Mouse (Mus musculus): ENCODE measurements around the gene Elmo3. TPM values are rescaled to one million over a fixed set of nuclear protein-coding genes. Genes with fewer than 3 reads are reported as not detected.

Elmo3 gene
- polyA plus RNA-seq, 1 experiment from 2014 or later: 18.3 TPM

GRCm38 (mm10) chr8:105294776-105295175 is 10.6 kb upstream of the Elmo3 start:
- Histone ChIP-seq H3K9ac (no peak overlapping the region), H3K27ac (no peak overlapping the region), H3K9me3 (no peaks in the 10 kb centered on the region), H3K4me1 (replicated peaks) (peaks cover 22% of the 10 kb centered on the region), H3K36me3 (peaks cover under 1% of the 10 kb centered on the region; the same call in 1 of the 2 replicates), H3K4me2 (replicated peaks) (0 out of 2 replicates have a peak overlapping the region, but pooled peaks have one; percentile 19), H3K4me3 (replicated peaks) (no peak overlapping the region), H3K27me3 (replicated peaks) (peaks cover 11% of the 10 kb centered on the region)
- no peak for ATAC-seq
- WGBS: 68% methylated on average over 9 of the region's 9 CpGs

DNA sequence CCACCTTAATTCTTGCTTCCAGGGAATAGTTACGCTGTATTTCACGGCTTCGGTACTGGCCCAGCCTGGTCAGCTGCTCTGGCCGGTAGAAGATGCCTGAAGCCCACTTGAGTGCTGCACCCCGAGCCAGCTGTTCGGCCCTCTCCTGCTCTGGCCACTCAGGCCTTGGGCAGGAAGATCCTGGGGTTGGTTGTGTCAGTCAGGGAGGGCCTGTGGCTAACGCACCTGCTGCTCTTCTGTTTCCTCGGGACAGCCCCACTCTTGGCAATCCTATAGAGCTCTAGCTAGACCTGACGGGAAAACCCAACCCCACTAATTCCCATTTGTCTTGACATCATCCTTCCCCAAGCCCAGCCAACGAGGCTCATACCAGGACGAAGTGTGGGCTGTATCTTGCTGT is 10.1 kb upstream of the Elmo3 start:
- peak overlapping the region; percentile 19; the same call in 1 of the 2 replicates for H3K4me2 ChIP-seq (replicated peaks)
- H3K27ac ChIP-seq: no peak overlapping the region
- H3K36me3 ChIP-seq: peaks cover 5% of the 10 kb centered on the region
- 72% methylated on average over 11 of the region's 11 CpGs for WGBS
- H3K9me3 ChIP-seq: no peaks in the 10 kb centered on the region
- H3K9ac ChIP-seq: no peak overlapping the region
- no peak for ATAC-seq
- H3K27me3 ChIP-seq (replicated peaks): peaks cover 6% of the 10 kb centered on the region
- H3K4me3 ChIP-seq (replicated peaks): no peak overlapping the region
- H3K4me1 ChIP-seq (replicated peaks): peaks cover 19% of the 10 kb centered on the region

- Histone ChIP-seq H3K4me1 (replicated peaks) (peaks cover 13% of the 10 kb centered on the region), H3K9ac (0 out of 2 replicates have a peak within 1 kb of the TSS, but pooled peaks have one; percentile 31), H3K27me3 (replicated peaks) (no peaks in the 10 kb centered on the region), H3K4me2 (replicated peaks) (peak within 1 kb of the TSS; percentile 85), H3K36me3 (peaks cover 13% of the 10 kb centered on the region), H3K4me3 (replicated peaks) (peak within 1 kb of the TSS; percentile 92), H3K27ac (no peak within 1 kb of the TSS), H3K9me3 (no peaks in the 10 kb centered on the region)
- no peak for ATAC-seq
- WGBS: 60% methylated on average over 11 of the region's 11 CpGs
These were observed 9.4 kb upstream of the Elmo3 start, which contains the start of gene Exoc3l for GRCm38 (mm10) chr8:105295895-105296573. TSS of gene Exoc3l (minus strand) at chr8:105296101.

DNA sequence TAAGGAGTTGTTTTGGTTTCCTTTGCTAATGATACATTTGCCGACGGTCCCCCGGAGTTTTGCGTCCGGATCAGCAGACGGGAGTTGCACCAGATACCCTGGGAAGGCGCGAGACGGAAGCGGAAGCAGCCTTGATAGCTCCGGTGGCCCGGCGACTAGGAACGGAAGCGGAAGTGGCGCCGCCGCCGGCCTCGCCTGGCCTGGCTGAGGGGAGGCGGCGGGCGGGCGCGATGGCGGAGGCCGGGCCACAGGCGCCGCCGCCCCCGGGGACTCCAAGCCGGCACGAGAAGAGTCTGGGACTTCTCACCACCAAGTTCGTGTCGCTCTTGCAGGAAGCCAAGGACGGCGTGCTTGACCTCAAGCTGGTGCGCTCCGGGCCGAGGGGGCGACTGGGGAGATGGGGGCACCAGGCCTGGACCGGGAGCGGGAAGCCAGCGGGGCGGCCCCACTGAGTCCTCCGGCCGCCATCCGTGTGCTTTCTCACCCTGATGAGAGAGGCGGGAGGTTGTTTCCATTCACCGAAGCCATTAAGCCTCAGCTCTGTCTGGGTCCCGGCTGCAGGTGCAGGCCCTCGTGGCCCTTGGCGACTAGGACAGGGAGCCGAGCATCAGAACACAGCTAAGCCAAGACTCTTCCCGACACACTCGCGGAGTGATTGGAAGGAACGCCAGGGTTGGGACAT is 7.7 kb upstream of the Elmo3 start, which contains the start of gene E2f4:
TSS of gene E2f4 (plus strand) at position 153 of the 682 bp plus-strand sequence.
- H3K4me3 ChIP-seq (replicated peaks): peak within 1 kb of the TSS; percentile 92
- ATAC-seq: peak; percentile 93
- WGBS: under 1% methylated on average over 58 of the region's 58 CpGs
- H3K27me3 ChIP-seq (replicated peaks): no peaks in the 10 kb centered on the region
- peaks cover 24% of the 10 kb centered on the region for H3K36me3 ChIP-seq
- H3K4me2 ChIP-seq (replicated peaks): peak within 1 kb of the TSS; percentile 85
- peaks cover 13% of the 10 kb centered on the region for H3K4me1 ChIP-seq (replicated peaks)
- peak within 1 kb of the TSS; percentile 54 for H3K27ac ChIP-seq
- no peaks in the 10 kb centered on the region for H3K9me3 ChIP-seq
- peak within 1 kb of the TSS; percentile 85 for H3K9ac ChIP-seq

- Histone ChIP-seq H3K4me2 (replicated peaks) (peak overlapping the region; percentile 85), H3K36me3 (peaks cover 29% of the 10 kb centered on the region), H3K9ac (peak overlapping the region; percentile 85), H3K27ac (no peak overlapping the region), H3K9me3 (no peaks in the 10 kb centered on the region), H3K4me3 (replicated peaks) (peak overlapping the region; percentile 92), H3K4me1 (replicated peaks) (peaks cover 13% of the 10 kb centered on the region), H3K27me3 (replicated peaks) (no peaks in the 10 kb centered on the region)
- ATAC-seq: no peak
- 52% methylated on average over 18 of the region's 18 CpGs for WGBS
These were observed 6.8 kb upstream of the Elmo3 start for GRCm38 (mm10) chr8:105298351-105299252.

GRCm38 (mm10) chr8:105299962-105300361 is 5.4 kb upstream of the Elmo3 start:
- Histone ChIP-seq H3K9ac (no peak overlapping the region), H3K4me1 (replicated peaks) (peaks cover 25% of the 10 kb centered on the region), H3K27me3 (replicated peaks) (no peaks in the 10 kb centered on the region), H3K27ac (no peak overlapping the region), H3K36me3 (peaks cover 35% of the 10 kb centered on the region), H3K4me2 (replicated peaks) (no peak overlapping the region), H3K9me3 (no peaks in the 10 kb centered on the region), H3K4me3 (replicated peaks) (no peak overlapping the region)
- 88% methylated on average over 8 of the region's 8 CpGs for WGBS
- ATAC-seq: peak; percentile 15; the same call in 1 of the 2 replicates

DNA sequence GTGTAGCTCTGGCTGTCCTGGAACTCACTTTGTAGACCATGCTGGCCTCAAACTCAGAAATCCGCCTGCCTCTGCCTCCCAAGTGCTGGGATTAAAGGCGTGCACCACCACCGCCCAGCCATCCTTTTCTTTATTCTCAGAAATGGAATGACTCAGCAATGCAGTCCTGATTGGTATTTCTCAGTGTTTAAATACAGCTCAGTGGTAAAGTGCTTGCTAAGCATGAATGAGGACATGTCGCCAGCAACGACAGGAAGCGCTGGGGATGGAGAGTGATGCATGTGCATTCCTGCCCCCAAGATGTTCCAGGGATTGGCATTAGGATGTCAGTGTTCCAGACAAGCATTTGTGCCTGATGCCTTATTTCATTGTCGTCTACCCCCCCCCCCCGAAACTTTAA is 2.0 kb upstream of the Elmo3 start:
- ATAC-seq: no peak
- H3K27me3 ChIP-seq (replicated peaks): no peaks in the 10 kb centered on the region
- no peak overlapping the region for H3K9ac ChIP-seq
- H3K4me3 ChIP-seq (replicated peaks): no peak overlapping the region
- peaks cover 34% of the 10 kb centered on the region for H3K4me1 ChIP-seq (replicated peaks)
- peaks cover 46% of the 10 kb centered on the region for H3K36me3 ChIP-seq
- no peak overlapping the region for H3K27ac ChIP-seq
- no peak overlapping the region for H3K4me2 ChIP-seq (replicated peaks)
- 84% methylated on average over 8 of the region's 8 CpGs for WGBS
- no peaks in the 10 kb centered on the region for H3K9me3 ChIP-seq

DNA sequence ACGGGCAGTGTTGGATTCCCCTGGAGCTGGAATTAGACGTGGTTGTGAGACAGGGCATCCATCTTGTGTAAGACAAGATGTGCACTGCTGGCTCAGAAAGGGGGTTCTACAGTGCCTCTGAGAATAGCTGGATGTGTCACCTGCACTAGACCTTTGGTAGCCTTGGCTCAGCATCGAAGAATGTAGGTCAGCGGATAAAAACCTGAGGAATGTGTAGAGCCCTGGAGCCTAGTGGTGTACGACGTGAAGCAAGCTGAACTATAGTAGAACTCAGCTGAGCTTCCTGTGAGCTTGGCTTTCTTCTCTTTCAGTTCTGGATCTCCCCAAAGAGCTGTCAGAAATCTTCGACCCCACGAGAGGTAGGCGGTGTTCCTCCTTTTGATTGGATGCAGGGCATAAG is 1.5 kb upstream of the Elmo3 start:
- Histone ChIP-seq H3K9me3 (no peaks in the 10 kb centered on the region), H3K4me3 (replicated peaks) (no peak overlapping the region), H3K27me3 (replicated peaks) (no peaks in the 10 kb centered on the region), H3K4me2 (replicated peaks) (no peak overlapping the region), H3K36me3 (peaks cover 49% of the 10 kb centered on the region), H3K9ac (no peak overlapping the region), H3K4me1 (replicated peaks) (peaks cover 29% of the 10 kb centered on the region), H3K27ac (peak overlapping the region; percentile 23; the same call in 1 of the 2 replicates)
- WGBS: 76% methylated on average over 9 of the region's 9 CpGs
- ATAC-seq: no peak

DNA sequence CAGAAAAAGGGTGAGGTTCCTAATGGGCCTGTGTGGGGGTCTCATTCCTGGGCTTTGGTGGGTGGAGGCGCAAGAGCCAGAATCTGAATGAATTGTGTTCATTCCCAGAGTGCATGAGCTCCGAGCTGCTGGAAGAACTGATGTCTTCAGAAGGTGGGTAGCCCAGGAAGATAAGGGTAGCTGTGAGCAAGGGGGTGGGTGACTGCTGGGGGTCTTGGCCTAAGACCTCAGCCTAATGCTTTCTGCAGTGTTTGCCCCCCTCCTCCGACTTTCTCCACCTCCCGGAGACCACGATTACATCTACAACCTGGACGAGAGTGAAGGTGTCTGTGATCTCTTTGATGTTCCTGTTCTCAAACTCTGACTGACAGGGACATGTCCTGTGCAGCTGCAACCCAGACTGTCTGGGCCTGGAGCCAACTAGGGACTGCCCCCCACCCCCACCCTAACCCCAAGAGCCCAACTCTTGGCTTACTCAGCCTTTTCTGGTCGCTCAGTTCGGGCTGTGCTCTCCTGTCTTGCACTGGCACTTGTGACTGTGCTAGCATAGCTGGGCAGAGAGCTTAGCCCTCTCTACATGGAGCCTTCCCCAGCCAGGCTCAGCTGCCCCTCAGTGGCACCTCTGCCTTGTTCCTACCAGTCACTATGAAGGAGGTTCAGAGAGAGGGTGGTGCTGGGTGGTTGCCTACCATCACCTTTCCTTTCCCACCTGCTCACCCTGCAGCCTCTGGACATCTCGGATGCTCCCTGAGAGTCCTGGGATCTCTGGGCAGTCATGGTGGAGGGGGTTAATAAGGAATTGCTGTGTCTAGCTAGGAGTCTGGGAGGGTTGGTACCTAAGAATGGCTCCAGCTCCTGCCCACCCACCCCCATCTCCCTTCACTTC is 833 bp upstream of the Elmo3 start:
- Histone ChIP-seq H3K27ac (peak overlapping the region; percentile 67), H3K9ac (no peak overlapping the region), H3K9me3 (no peaks in the 10 kb centered on the region), H3K36me3 (peaks cover 49% of the 10 kb centered on the region), H3K27me3 (replicated peaks) (no peaks in the 10 kb centered on the region), H3K4me1 (replicated peaks) (peaks cover 27% of the 10 kb centered on the region), H3K4me3 (replicated peaks) (no peak overlapping the region; the same call in 1 of the 2 replicates), H3K4me2 (replicated peaks) (peak overlapping the region; percentile 66)
- peak; percentile 3; the same call in 1 of the 2 replicates for ATAC-seq
- 64% methylated on average over 9 of the region's 9 CpGs for WGBS

DNA sequence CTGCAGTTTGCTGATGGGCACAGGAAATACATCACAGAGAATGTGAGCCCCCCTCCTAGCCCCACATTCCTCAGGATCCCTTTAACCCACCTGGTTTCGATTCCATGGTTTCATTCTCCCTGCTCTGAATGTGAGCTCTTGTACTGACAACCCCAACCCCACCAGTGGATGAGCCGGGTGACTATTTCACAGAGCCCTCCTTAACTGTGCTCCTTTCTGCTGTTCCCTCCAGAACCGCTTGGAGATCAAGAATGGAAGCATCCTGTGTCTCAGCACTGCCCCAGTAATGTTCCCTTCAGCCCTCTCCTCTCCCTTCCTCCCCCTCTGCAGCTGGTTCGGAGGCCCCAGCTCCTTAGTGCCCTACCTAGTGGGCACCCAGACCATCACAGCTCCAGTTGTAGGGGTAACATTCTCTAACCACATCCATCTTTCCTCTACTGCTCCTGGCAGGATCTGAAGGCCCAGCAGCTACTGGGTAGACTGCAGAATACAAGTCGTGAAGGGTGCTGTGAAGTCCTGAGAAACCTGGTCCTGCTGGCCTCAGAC is 818 bp downstream of the Elmo3 start:
- peaks cover 36% of the 10 kb centered on the region for H3K36me3 ChIP-seq
- peak; percentile 16 for ATAC-seq
- H3K9me3 ChIP-seq: no peaks in the 10 kb centered on the region
- H3K27me3 ChIP-seq (replicated peaks): no peaks in the 10 kb centered on the region
- H3K4me1 ChIP-seq (replicated peaks): peaks cover 23% of the 10 kb centered on the region
- WGBS: 34% methylated on average over 5 of the region's 5 CpGs
- H3K4me3 ChIP-seq (replicated peaks): peak overlapping the region; percentile 42
- no peak overlapping the region for H3K27ac ChIP-seq
- peak overlapping the region; percentile 66 for H3K4me2 ChIP-seq (replicated peaks)
- H3K9ac ChIP-seq: peak overlapping the region; percentile 55

GRCm38 (mm10) chr8:105307670-105308069 is 2.3 kb downstream of the Elmo3 start:
- H3K36me3 ChIP-seq: peaks cover 30% of the 10 kb centered on the region
- 91% methylated on average over 13 of the region's 13 CpGs for WGBS
- no peak for ATAC-seq

More at GRCm38 (mm10) chr8:105307670-105308069, 2.3 kb downstream of the Elmo3 start:
- Histone ChIP-seq H3K4me2 (replicated peaks) (no peak overlapping the region), H3K27ac (no peak overlapping the region), H3K27me3 (replicated peaks) (no peaks in the 10 kb centered on the region), H3K4me1 (replicated peaks) (peaks cover 23% of the 10 kb centered on the region), H3K9ac (no peak overlapping the region), H3K4me3 (replicated peaks) (no peak overlapping the region), H3K9me3 (no peaks in the 10 kb centered on the region)
